Mouse (Mus musculus) embryo, embryonic 10 days (tissue): ENCODE measurements at regions not wholly inside any gene's neighbourhood (a gene's known extent, or its start where the extent isn't known, plus 50 kb on each side); places are given as distances from the start of the nearest gene placed in this dataset.

Experiments used
- DNase-seq: peaks from one replicate; pipeline ENCODE4 v3.0.0-alpha.2; 2015; ENCODE audit warnings: low spot score

DNA sequence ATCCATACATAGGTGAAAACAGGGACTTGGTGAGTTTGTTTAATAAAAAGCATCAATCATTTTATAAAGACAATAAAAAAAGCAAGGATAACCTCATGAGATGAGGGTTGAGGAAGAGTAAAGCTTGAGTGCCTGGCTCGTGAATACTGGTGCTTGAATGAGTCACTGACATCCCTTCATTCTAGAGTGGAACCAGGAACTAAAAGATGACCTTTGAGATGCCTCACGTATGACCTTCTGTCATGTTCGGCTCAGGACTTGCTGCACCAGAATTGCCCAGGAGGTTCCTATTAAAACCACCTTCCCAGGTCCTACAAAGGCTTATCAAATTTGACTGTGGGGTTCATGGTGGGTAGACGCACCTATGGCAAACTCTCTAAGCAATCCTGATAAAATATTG lies 61.5 kb upstream of the Elac2 start:
- no peak for DNase-seq

DNA sequence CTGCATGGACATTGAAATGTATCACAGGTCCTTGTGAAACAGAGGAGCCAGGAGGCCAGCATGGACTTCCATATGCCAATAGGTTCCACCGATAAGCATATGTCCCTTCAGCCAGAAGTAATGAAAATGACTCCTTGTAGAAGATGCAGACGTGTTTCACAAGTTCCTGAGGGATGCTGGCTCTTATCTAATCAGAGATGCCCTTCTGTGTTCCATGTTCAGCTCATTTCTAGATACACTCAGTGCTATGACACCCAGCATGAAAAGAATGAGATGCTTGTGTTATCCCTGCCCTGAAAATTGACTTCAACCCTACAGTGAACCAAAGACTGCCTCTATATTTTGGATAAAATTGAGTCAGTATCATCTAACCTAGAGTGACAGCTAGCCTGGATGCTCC lies 53.8 kb upstream of the Elac2 start:
- no peak for DNase-seq

DNA sequence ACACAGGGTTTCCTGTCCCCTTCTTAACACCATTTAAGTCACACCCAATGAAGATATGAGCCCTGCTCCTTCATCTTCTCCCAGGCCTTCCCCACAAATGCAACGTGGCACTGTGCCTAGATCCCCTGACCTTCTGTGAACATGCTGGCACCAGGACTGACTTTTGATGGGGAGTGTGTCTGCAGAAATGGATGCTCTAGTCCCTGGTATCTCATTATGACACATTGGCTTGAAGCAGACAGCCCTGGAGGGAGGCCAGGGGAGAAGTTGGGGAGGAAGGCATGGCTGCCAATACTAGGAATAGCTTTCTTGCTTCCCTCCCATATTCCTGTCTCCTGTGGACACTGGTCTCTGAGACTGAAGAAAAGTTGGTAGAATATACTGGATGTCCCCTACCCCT lies 52.9 kb upstream of the Elac2 start:
- no peak for DNase-seq
